Mouse (Mus musculus) kidney, embryonic 16.5 days (tissue): ENCODE measurements at regions not wholly inside any gene's neighbourhood (a gene's known extent, or its start where the extent isn't known, plus 50 kb on each side); places are given as distances from the start of the nearest gene placed in this dataset.

Experiments
- ATAC-seq: fragments of 200-750 bp; cut with Nextera tagmentation; 2 replicates; pipeline ENCODE4 v1.8.0; 2017; ENCODE audit warnings: moderate TSS enrichment; ENCODE audit not compliant: low FRiP score, low TSS enrichment
- H3K27ac ChIP-seq: fragments of 300-500 bp; sonication (generic); 2 replicates; pipeline ENCODE4 v1.5.1; 2014; ENCODE audit warnings: low read length
- H3K27me3 ChIP-seq: fragments of 300-500 bp; sonication (generic); 2 replicates; pipeline ENCODE4 v1.6.1; 2014; ENCODE audit warnings: low read length, control low read depth, mixed read lengths; ENCODE audit not compliant: insufficient read depth
- H3K36me3 ChIP-seq: fragments of 300-500 bp; sonication (generic); 2 replicates; pipeline ENCODE4 v1.6.1; 2014; ENCODE audit warnings: low read length, control low read depth, mixed read lengths; ENCODE audit not compliant: insufficient read depth
- H3K4me1 ChIP-seq: fragments of 300-500 bp; sonication (generic); 2 replicates; pipeline ENCODE4 v1.6.1; 2014; ENCODE audit warnings: low read length, control low read depth, mixed read lengths; ENCODE audit not compliant: insufficient read depth
- H3K4me2 ChIP-seq: fragments of 300-500 bp; sonication (generic); replicated peaks from 2 replicates; pipeline ENCODE4 v1.6.1; 2014; ENCODE audit warnings: low read depth, low read length
- H3K4me3 ChIP-seq: fragments of 300-500 bp; sonication (generic); 2 replicates; pipeline ENCODE4 v1.5.1; 2014; ENCODE audit warnings: mild to moderate bottlenecking, low read length
- H3K9ac ChIP-seq: fragments of 300-500 bp; sonication (generic); replicated peaks from 2 replicates; pipeline ENCODE4 v1.6.1; 2014; ENCODE audit warnings: low read length
- H3K9me3 ChIP-seq: fragments of 300-500 bp; sonication (generic); 2 replicates; pipeline ENCODE4 v1.6.1; 2016; ENCODE audit warnings: low read length, control low read depth
- WGBS: fragments of 180-500 bp; shearing (Covaris S2); extraction: QIAGEN DNeasy Blood & Tissue Kit; methylation state at CpG from one replicate; pipeline ENCODE4 v1.1.7; 2014; 5-methylcytosine and 5-hydroxymethylcytosine counted together

GRCm38 (mm10) chr11:41728839-41729238 lies 271.8 kb downstream of the Gabrg2 start:
- ATAC-seq = no peak
- Histone ChIP-seq H3K4me3 (no peak overlapping the region), H3K27ac (no peak overlapping the region), H3K9ac (no peak overlapping the region), H3K36me3 (no peaks in the 10 kb centered on the region), H3K27me3 (no peaks in the 10 kb centered on the region), H3K4me1 (no peaks in the 10 kb centered on the region), H3K4me2 (no peak overlapping the region), H3K9me3 (no peaks in the 10 kb centered on the region)
- 94% methylated on average over 2 of the region's 2 CpGs for WGBS

GRCm38 (mm10) chr11:41716616-41717015 lies 284.0 kb downstream of the Gabrg2 start:
- Histone ChIP-seq H3K36me3 (no peaks in the 10 kb centered on the region), H3K27ac (no peak overlapping the region), H3K9me3 (no peaks in the 10 kb centered on the region), H3K4me2 (no peak overlapping the region), H3K4me1 (no peaks in the 10 kb centered on the region), H3K27me3 (no peaks in the 10 kb centered on the region), H3K9ac (no peak overlapping the region), H3K4me3 (no peak overlapping the region)
- no peak for ATAC-seq
- WGBS = 81% methylated on average over 1 of the region's 1 CpGs

GRCm38 (mm10) chr11:41690682-41691081 lies 310.0 kb downstream of the Gabrg2 start:
- no peak overlapping the region for H3K27ac ChIP-seq
- no peaks in the 10 kb centered on the region for H3K36me3 ChIP-seq
- no peak overlapping the region for H3K4me3 ChIP-seq
- no peak overlapping the region for H3K4me2 ChIP-seq
- H3K4me1 ChIP-seq = no peaks in the 10 kb centered on the region
- 80% methylated on average over 3 of the region's 3 CpGs for WGBS
- H3K9me3 ChIP-seq = no peaks in the 10 kb centered on the region
- ATAC-seq = no peak
- no peak overlapping the region for H3K9ac ChIP-seq
- no peaks in the 10 kb centered on the region for H3K27me3 ChIP-seq

- Histone ChIP-seq H3K4me2 (no peak overlapping the region), H3K4me1 (no peaks in the 10 kb centered on the region), H3K9me3 (no peaks in the 10 kb centered on the region), H3K27me3 (no peaks in the 10 kb centered on the region), H3K4me3 (no peak overlapping the region), H3K9ac (no peak overlapping the region), H3K36me3 (no peaks in the 10 kb centered on the region), H3K27ac (no peak overlapping the region)
- WGBS = 92% methylated on average over 1 of the region's 1 CpGs
- no peak for ATAC-seq
Observed at GRCm38 (mm10) chr11:41682991-41683390, 317.7 kb downstream of the Gabrg2 start.

GRCm38 (mm10) chr11:41652566-41652965 lies 348.1 kb downstream of the Gabrg2 start:
- H3K36me3 ChIP-seq = no peaks in the 10 kb centered on the region
- WGBS = 89% methylated on average over 1 of the region's 1 CpGs
- no peak overlapping the region for H3K4me3 ChIP-seq
- no peak overlapping the region for H3K9ac ChIP-seq
- no peaks in the 10 kb centered on the region for H3K9me3 ChIP-seq
- H3K4me2 ChIP-seq = no peak overlapping the region
- no peaks in the 10 kb centered on the region for H3K27me3 ChIP-seq
- H3K4me1 ChIP-seq = no peaks in the 10 kb centered on the region
- H3K27ac ChIP-seq = no peak overlapping the region
- ATAC-seq = no peak

GRCm38 (mm10) chr11:41645502-41645891 lies 355.2 kb downstream of the Gabrg2 start:
- Histone ChIP-seq H3K27me3 (no peaks in the 10 kb centered on the region), H3K27ac (peak overlapping the region; percentile 90), H3K4me3 (no peak overlapping the region), H3K9me3 (no peaks in the 10 kb centered on the region), H3K36me3 (no peaks in the 10 kb centered on the region), H3K4me1 (peaks cover 12% of the 10 kb centered on the region), H3K9ac (no peak overlapping the region), H3K4me2 (no peak overlapping the region)
- WGBS = 10% methylated on average over 4 of the region's 4 CpGs
- peak; percentile 54; the same call in 1 of the 2 replicates for ATAC-seq

GRCm38 (mm10) chr11:41644725-41645501 lies 355.7 kb downstream of the Gabrg2 start:
- ATAC-seq = peak; percentile 99
- Histone ChIP-seq H3K27me3 (no peaks in the 10 kb centered on the region), H3K4me1 (peaks cover 12% of the 10 kb centered on the region), H3K4me3 (no peak overlapping the region), H3K9me3 (no peaks in the 10 kb centered on the region), H3K27ac (peak overlapping the region; percentile 90), H3K9ac (no peak overlapping the region), H3K4me2 (0 out of 2 replicates have a peak overlapping the region, but pooled peaks have one; percentile 18), H3K36me3 (no peaks in the 10 kb centered on the region)
- WGBS = 4% methylated on average over 7 of the region's 7 CpGs

- 72% methylated on average over 3 of the region's 3 CpGs for WGBS
- H3K4me2 ChIP-seq = no peak overlapping the region
- H3K36me3 ChIP-seq = no peaks in the 10 kb centered on the region
- H3K4me3 ChIP-seq = no peak overlapping the region
- H3K4me1 ChIP-seq = peaks cover 12% of the 10 kb centered on the region
- H3K9ac ChIP-seq = no peak overlapping the region
- no peak for ATAC-seq
- peak overlapping the region; percentile 34; the same call in 1 of the 2 replicates for H3K27ac ChIP-seq
- no peaks in the 10 kb centered on the region for H3K9me3 ChIP-seq
- no peaks in the 10 kb centered on the region for H3K27me3 ChIP-seq
Observed at GRCm38 (mm10) chr11:41644083-41644482, 356.6 kb downstream of the Gabrg2 start.

GRCm38 (mm10) chr11:41599006-41599405 lies 401.7 kb downstream of the Gabrg2 start:
- Histone ChIP-seq H3K27ac (no peak overlapping the region), H3K4me2 (no peak overlapping the region), H3K36me3 (no peaks in the 10 kb centered on the region), H3K4me1 (no peaks in the 10 kb centered on the region), H3K9ac (no peak overlapping the region), H3K4me3 (no peak overlapping the region), H3K27me3 (no peaks in the 10 kb centered on the region), H3K9me3 (no peaks in the 10 kb centered on the region)
- no peak for ATAC-seq
- WGBS = 93% methylated on average over 1 of the region's 1 CpGs

- WGBS = 29% methylated on average over 6 of the region's 6 CpGs
- Histone ChIP-seq H3K4me1 (no peaks in the 10 kb centered on the region), H3K9ac (no peak overlapping the region), H3K36me3 (no peaks in the 10 kb centered on the region), H3K4me2 (no peak overlapping the region), H3K9me3 (no peaks in the 10 kb centered on the region), H3K27me3 (no peaks in the 10 kb centered on the region), H3K27ac (no peak overlapping the region), H3K4me3 (no peak overlapping the region)
- ATAC-seq = no peak
Observed at GRCm38 (mm10) chr11:41598431-41598830, 402.2 kb downstream of the Gabrg2 start.
